Mouse (Mus musculus): Measurements from ENCODE around the gene Bcas3. TPM values are rescaled to one million over a fixed set of nuclear protein-coding genes. Genes with fewer than 3 reads are reported as not detected.

Gene Bcas3
- polyA plus RNA-seq, 1 experiment from 2014 or later, result 20.5 TPM

DNA sequence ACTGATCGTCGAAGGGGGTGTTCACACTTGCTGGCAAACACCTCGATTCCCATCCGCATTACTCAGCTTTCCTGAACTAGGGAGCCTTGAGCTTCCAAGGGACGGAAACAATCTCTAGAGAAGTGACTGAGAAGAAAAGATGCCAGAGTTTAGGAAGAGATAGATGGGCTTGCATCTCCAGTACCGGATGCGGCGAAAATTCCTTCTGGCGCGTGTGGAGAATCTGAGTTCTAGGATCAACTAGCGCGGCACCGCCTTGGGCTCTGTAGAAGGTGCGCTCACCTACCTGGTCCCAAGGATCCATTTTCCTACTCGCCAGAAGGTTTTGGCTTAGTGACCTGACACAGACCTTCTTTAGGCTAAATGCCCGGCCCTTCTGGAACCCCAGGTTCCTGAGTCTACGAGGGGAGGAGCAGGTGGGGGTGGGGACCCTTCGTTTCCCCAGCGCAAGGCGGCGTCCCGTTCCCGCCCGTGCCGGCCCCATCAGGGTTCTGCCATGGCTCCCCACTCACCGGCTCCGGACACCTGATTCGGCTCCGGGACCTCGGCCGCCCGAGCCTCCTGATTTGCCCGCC lies 478.8 kb downstream of the Bcas3 start:
- Histone ChIP-seq H3K9ac (ENCODE audit: low read length) (peak overlapping the region; percentile 70), H3K36me3 (ENCODE audit: control insufficient read depth, insufficient read depth) (no peaks in the 10 kb centered on the region), H3K4me3 (ENCODE audit: low read length) (peak overlapping the region; percentile 59), H3K27me3 (ENCODE audit: control insufficient read depth, insufficient read depth, low read length) (peaks cover 65% of the 10 kb centered on the region), H3K4me2 (ENCODE audit: low read depth, low read length) (peak overlapping the region; percentile 79), H3K27ac (ENCODE audit: low read length) (peak overlapping the region; percentile 41), H3K4me1 (ENCODE audit: control insufficient read depth, insufficient read depth, low read length) (peaks cover 21% of the 10 kb centered on the region), H3K9me3 (replicated peaks; ENCODE audit: control insufficient read depth, low read length) (no peaks in the 10 kb centered on the region)
- no peak for ATAC-seq (replicated peaks; ENCODE audit: extremely low read depth, insufficient read depth, low FRiP score)
- WGBS, result under 1% methylated on average over 33 of the region's 33 CpGs

DNA sequence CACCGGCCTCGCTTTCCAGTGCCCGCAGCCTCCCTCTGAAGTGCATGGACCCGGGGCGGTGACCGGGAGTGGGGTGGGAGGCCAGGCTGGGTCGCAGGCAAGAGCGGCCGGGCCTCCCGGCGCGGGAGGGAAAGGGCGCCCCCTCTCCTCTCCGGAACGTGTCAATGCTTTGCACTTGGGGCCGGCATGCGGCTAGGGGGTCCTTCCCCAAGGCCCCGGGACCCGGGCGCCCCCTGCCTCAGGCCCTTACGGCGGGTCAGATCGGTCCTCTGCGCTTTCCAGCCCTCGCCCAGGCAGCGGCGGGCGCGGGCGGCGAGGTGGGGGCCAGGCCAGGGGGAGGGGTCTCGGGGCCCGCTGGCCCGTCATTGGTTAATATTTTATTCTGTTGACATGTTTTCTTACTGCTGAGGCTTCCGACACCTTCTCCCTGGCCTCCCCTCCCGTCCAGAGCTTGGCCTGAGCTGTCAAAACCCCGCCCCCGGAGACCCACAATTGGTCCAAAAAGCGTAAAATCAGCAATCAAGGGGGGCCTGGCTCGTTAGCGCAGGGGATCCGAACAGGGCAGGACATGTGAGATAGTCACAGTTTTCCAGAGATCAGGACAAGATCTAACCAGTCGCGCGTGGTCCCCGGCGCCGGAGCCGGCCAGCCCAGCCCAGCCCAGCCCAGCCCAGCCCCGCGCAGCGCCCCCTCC lies 479.4 kb downstream of the Bcas3 start, which contains the start of gene Tbx2:
TSS of gene Tbx2 (plus strand) at position 321 of the 694 bp plus-strand sequence.
- under 1% methylated on average over 49 of the region's 52 CpGs for WGBS
- H3K9ac ChIP-seq (ENCODE audit: low read length), result peak within 1 kb of the TSS; percentile 70
- ATAC-seq (replicated peaks; ENCODE audit: extremely low read depth, insufficient read depth, low FRiP score), result peak; percentile 63
- H3K9me3 ChIP-seq (replicated peaks; ENCODE audit: control insufficient read depth, low read length), result no peaks in the 10 kb centered on the region
- peak within 1 kb of the TSS; percentile 56 for H3K27ac ChIP-seq (ENCODE audit: low read length)
- H3K4me3 ChIP-seq (ENCODE audit: low read length), result peak within 1 kb of the TSS; percentile 59
- H3K36me3 ChIP-seq (ENCODE audit: control insufficient read depth, insufficient read depth), result no peaks in the 10 kb centered on the region
- peaks cover 24% of the 10 kb centered on the region for H3K4me1 ChIP-seq (ENCODE audit: control insufficient read depth, insufficient read depth, low read length)
- peaks cover 63% of the 10 kb centered on the region for H3K27me3 ChIP-seq (ENCODE audit: control insufficient read depth, insufficient read depth, low read length)
- peak within 1 kb of the TSS; percentile 79 for H3K4me2 ChIP-seq (ENCODE audit: low read depth, low read length)

DNA sequence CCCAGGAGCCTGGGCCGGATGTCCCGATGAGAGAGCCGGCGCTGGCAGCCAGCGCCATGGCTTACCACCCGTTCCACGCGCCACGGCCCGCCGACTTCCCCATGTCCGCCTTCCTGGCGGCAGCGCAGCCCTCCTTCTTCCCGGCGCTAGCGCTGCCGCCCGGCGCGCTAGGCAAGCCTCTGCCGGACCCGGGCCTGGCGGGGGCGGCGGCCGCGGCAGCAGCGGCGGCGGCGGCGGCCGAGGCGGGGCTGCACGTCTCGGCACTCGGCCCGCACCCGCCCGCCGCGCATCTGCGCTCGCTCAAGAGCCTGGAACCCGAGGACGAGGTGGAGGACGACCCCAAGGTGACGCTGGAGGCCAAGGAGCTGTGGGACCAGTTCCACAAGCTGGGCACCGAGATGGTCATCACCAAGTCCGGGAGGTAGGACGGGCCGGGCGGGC lies 480.1 kb downstream of the Bcas3 start:
- peak overlapping the region; percentile 79 for H3K4me2 ChIP-seq (ENCODE audit: low read depth, low read length)
- ATAC-seq (replicated peaks; ENCODE audit: extremely low read depth, insufficient read depth, low FRiP score), result no peak
- H3K27me3 ChIP-seq (ENCODE audit: control insufficient read depth, insufficient read depth, low read length), result peaks cover 60% of the 10 kb centered on the region
- H3K4me3 ChIP-seq (ENCODE audit: low read length), result peak overlapping the region; percentile 59
- H3K9ac ChIP-seq (ENCODE audit: low read length), result peak overlapping the region; percentile 70
- peaks cover 32% of the 10 kb centered on the region for H3K4me1 ChIP-seq (ENCODE audit: control insufficient read depth, insufficient read depth, low read length)
- no peaks in the 10 kb centered on the region for H3K9me3 ChIP-seq (replicated peaks; ENCODE audit: control insufficient read depth, low read length)
- peak overlapping the region; percentile 56 for H3K27ac ChIP-seq (ENCODE audit: low read length)
- WGBS, result under 1% methylated on average over 52 of the region's 54 CpGs
- no peaks in the 10 kb centered on the region for H3K36me3 ChIP-seq (ENCODE audit: control insufficient read depth, insufficient read depth)

DNA sequence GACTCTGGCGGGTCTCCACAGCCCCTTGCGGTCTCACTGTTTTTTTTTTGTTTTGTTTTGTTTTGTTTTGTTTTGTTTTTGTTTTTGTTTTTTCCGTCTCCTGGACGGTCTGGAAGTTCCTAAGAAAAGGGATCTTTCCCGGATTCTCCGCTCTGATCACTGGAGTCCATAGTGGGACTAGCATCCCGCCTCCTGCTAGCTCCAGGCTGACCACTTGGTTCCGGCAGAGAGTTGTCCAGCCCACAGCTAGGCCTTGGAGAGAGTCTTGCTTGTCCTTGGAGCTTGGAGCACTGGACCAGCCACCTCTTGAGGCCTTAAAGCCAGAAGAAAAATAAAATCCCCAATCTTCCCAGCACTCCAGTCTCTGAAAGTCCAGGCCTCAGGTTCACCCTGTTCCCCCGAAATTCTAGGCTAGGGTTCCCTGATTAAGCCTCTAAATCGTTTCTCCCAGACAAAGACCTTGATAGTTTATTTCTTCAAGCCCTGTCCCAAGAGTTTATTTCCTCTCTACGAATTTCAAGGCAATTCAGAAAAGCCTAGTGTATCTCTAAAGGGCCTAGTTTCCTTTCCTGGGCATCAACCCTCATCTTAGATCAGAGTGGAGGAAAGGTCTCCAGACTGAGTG lies 480.9 kb downstream of the Bcas3 start:
- peaks cover 34% of the 10 kb centered on the region for H3K4me1 ChIP-seq (ENCODE audit: control insufficient read depth, insufficient read depth, low read length)
- peaks cover 61% of the 10 kb centered on the region for H3K27me3 ChIP-seq (ENCODE audit: control insufficient read depth, insufficient read depth, low read length)
- peak overlapping the region; percentile 79 for H3K4me2 ChIP-seq (ENCODE audit: low read depth, low read length)
- peak overlapping the region; percentile 70 for H3K9ac ChIP-seq (ENCODE audit: low read length)
- H3K27ac ChIP-seq (ENCODE audit: low read length), result peak overlapping the region; percentile 19; the same call in 1 of the 2 replicates
- 26% methylated on average over 11 of the region's 11 CpGs for WGBS
- peak overlapping the region; percentile 59 for H3K4me3 ChIP-seq (ENCODE audit: low read length)
- no peak for ATAC-seq (replicated peaks; ENCODE audit: extremely low read depth, insufficient read depth, low FRiP score)
- no peaks in the 10 kb centered on the region for H3K36me3 ChIP-seq (ENCODE audit: control insufficient read depth, insufficient read depth)
- no peaks in the 10 kb centered on the region for H3K9me3 ChIP-seq (replicated peaks; ENCODE audit: control insufficient read depth, low read length)

DNA sequence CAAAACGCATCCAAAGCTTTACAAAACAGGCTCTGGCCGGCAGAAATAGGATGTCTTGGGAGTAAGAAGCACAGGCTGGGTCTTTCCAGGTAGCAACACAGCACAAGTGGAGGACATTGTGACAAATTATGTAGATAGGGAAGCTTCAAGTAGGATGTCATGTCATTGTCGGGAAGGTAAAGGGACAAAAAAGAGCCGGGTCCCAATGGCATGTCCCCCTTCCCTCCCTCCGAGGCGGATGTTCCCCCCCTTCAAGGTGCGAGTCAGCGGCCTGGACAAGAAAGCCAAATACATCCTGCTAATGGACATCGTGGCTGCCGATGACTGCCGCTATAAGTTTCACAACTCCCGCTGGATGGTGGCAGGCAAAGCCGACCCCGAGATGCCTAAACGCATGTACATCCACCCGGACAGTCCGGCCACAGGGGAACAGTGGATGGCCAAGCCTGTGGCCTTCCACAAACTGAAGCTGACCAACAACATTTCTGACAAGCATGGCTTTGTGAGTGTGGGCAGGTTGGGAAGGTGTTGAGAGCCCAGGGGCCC lies 481.5 kb downstream of the Bcas3 start:
- peaks cover 30% of the 10 kb centered on the region for H3K4me1 ChIP-seq (ENCODE audit: control insufficient read depth, insufficient read depth, low read length)
- H3K36me3 ChIP-seq (ENCODE audit: control insufficient read depth, insufficient read depth), result no peaks in the 10 kb centered on the region
- H3K4me2 ChIP-seq (ENCODE audit: low read depth, low read length), result peak overlapping the region; percentile 79
- peak overlapping the region; percentile 70 for H3K9ac ChIP-seq (ENCODE audit: low read length)
- no peaks in the 10 kb centered on the region for H3K9me3 ChIP-seq (replicated peaks; ENCODE audit: control insufficient read depth, low read length)
- H3K27me3 ChIP-seq (ENCODE audit: control insufficient read depth, insufficient read depth, low read length), result peaks cover 64% of the 10 kb centered on the region
- no peak overlapping the region for H3K27ac ChIP-seq (ENCODE audit: low read length)
- ATAC-seq (replicated peaks; ENCODE audit: extremely low read depth, insufficient read depth, low FRiP score), result no peak
- WGBS, result 36% methylated on average over 17 of the region's 17 CpGs
- H3K4me3 ChIP-seq (ENCODE audit: low read length), result peak overlapping the region; percentile 59

DNA sequence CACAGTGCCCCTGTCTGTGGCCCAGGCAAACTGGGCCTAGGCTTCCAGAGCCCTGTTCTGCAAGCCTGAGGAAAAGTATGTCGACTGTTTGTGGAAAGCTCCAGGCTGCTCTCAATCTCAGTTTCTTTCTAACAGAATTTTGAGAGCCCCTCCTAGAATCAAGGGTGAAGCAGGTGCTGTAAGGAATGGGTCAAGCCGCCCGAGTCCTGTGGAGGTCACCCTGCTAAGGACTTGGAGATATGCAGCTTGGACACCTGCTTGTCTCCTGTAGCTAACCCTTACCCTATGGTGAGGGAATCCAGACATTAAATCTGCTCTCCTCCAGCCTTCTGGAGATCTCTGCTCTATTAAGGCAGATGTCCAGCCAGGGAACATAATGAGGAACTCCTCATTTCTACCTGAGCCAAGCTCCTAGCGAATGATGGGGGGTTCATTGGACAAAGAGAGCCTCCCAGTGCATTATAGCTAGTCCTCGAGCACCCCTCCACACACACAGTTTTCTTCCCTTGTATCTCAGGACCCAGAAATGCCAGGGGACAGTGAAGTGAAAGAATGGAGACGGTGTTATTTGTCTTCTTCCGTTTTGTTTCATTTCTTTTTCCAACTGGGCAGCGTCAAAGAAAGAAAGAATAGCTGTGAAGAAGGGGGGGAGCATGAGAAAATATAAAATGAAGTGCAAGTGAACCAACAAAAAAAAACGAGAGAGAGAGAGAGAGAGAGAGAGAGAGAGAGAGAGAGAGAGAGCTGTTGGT lies 482.2 kb downstream of the Bcas3 start:
- H3K4me2 ChIP-seq (ENCODE audit: low read depth, low read length), result peak overlapping the region; percentile 26
- peaks cover 71% of the 10 kb centered on the region for H3K27me3 ChIP-seq (ENCODE audit: control insufficient read depth, insufficient read depth, low read length)
- peak overlapping the region; percentile 59 for H3K4me3 ChIP-seq (ENCODE audit: low read length)
- ATAC-seq (replicated peaks; ENCODE audit: extremely low read depth, insufficient read depth, low FRiP score), result no peak
- 0 out of 2 replicates have a peak overlapping the region, but pooled peaks have one; percentile 70 for H3K9ac ChIP-seq (ENCODE audit: low read length)
- H3K4me1 ChIP-seq (ENCODE audit: control insufficient read depth, insufficient read depth, low read length), result peaks cover 23% of the 10 kb centered on the region
- no peaks in the 10 kb centered on the region for H3K36me3 ChIP-seq (ENCODE audit: control insufficient read depth, insufficient read depth)
- no peak overlapping the region for H3K27ac ChIP-seq (ENCODE audit: low read length)
- WGBS, result 36% methylated on average over 9 of the region's 9 CpGs
- H3K9me3 ChIP-seq (replicated peaks; ENCODE audit: control insufficient read depth, low read length), result no peaks in the 10 kb centered on the region

DNA sequence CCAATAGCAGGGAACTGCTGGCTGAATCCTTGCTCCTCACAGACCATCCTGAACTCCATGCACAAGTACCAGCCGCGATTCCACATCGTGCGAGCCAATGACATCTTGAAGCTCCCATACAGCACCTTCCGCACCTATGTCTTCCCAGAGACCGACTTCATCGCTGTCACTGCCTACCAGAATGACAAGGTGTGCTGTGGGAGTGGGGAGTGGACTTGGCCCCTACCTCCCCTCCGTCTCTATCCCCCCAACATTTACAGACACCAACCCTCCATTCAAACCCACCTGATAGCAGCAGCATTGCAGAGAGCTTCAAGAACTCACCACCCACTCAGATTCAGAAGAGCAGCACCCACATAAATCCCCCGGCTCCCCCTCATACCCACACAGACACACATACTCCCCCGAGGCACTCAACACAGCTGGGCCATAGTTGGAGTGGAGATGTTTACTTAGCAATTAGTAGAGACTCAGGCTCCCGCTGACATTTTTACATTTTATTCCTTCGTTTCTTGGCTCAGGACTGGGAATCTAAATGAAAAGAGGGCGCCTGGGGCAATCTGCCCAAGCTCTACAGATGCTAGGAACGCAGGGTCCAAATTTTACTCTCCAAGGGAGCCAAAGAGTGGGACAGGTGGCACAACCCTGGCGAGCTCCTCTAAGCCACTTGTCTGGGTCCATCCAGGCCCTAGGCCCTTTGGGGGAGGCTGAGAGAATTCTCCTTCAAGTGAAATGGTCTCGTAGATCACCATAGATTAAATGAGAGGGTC lies 483.0 kb downstream of the Bcas3 start:
- peaks cover 73% of the 10 kb centered on the region for H3K27me3 ChIP-seq (ENCODE audit: control insufficient read depth, insufficient read depth, low read length)
- no peak overlapping the region for H3K27ac ChIP-seq (ENCODE audit: low read length)
- peak overlapping the region; percentile 10; the same call in 1 of the 2 replicates for H3K9ac ChIP-seq (ENCODE audit: low read length)
- H3K36me3 ChIP-seq (ENCODE audit: control insufficient read depth, insufficient read depth), result no peaks in the 10 kb centered on the region
- peaks cover 22% of the 10 kb centered on the region for H3K4me1 ChIP-seq (ENCODE audit: control insufficient read depth, insufficient read depth, low read length)
- H3K4me3 ChIP-seq (ENCODE audit: low read length), result peak overlapping the region; percentile 59
- WGBS, result 36% methylated on average over 16 of the region's 16 CpGs
- H3K9me3 ChIP-seq (replicated peaks; ENCODE audit: control insufficient read depth, low read length), result no peaks in the 10 kb centered on the region
- ATAC-seq (replicated peaks; ENCODE audit: extremely low read depth, insufficient read depth, low FRiP score), result no peak
- peak overlapping the region; percentile 62 for H3K4me2 ChIP-seq (ENCODE audit: low read depth, low read length)

Data from heart, embryonic 16.5 days (tissue).